Mouse (Mus musculus) inflammation-experienced regulatory T-cells, adult 16 weeks (primary cell): ENCODE data around the gene Cdyl2. TPM values are rescaled to one million over a fixed set of nuclear protein-coding genes. Genes with fewer than 3 reads are reported as not detected.

Experiments used
- polyA plus RNA-seq: library from polyadenylated mRNA; unstranded; fragments of 100-300 nt; shearing (Covaris generic); gene quantifications from one replicate; pipeline ENCODE4 v1.2.1, GENCODE M21; 2017

Cdyl2 gene
- 15.0 TPM for polyA plus RNA-seq

DNA sequence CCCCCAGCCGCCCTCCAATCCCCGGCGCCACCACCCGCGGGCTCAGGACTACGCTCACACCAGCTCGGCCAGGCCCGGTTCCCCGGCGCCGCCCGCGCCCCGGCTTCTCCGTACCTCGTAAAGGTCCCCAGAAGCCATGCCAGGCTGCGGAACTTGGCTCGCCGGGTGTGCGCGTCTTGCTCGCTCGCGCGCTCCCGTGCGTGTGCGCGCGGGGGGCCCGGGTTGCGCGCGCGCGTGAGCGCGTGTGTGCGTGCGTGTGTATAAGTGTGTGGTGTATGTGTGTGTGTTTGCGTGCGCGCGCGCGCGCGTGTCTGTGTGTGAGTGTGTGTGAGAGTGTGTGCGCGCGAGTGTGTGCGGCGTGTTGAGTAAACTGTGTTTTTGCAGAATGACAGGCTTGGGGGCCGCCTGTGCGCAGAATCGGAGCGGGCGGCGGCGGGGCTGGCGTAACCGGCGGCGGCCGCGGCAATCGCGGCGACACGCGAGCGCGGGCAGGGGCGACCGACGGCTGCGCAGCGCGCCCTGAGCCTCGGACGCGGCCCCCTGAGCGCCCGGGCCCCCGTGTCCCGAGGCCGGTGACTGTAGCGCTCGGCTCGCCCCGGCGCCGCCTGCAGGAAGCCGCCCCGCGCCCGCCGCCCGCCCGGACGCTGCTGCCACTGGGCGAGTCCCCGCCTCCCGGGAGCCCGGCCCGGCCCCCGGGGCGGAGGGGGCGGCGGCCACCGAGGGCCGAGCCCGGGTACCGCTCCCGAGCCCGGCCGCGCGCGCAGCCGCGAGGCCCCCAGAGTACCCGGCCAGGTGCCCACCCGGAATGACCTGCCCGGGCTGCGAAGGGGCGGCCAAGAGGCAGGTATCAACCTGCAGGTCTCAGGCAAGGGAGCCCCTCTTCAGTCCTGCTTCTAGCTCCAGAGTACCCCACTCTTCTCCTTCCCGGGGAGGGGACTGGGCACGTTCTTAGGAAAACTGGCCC, at the start of gene Cdyl2:
Cdyl2 (minus strand) TSS at position 308 of the 964 bp plus-strand sequence.

Other genes with a start within 250 kb of the Cdyl2 start
- not detected for gene Dynlrb2, start 228.0 kb downstream of the Cdyl2 start, polyA plus RNA-seq
- gene Cmc2, start 188.5 kb upstream of the Cdyl2 start, polyA plus RNA-seq = 34.7 TPM
- gene Cenpn, start 188.7 kb upstream of the Cdyl2 start, polyA plus RNA-seq = 4.1 TPM
- gene Atmin, start 210.4 kb upstream of the Cdyl2 start, polyA plus RNA-seq = 8.7 TPM
- gene 1700030J22Rik, start 246.0 kb upstream of the Cdyl2 start, polyA plus RNA-seq = 0.48 TPM